Mouse (Mus musculus) Patski (cell line): ENCODE results near the gene Dbi. TPM values are rescaled to one million over a fixed set of nuclear protein-coding genes. Genes with fewer than 3 reads are reported as not detected.
A peak's percentile ranks its signal among the peaks of the same experiment; 100 is the strongest.

Source experiments
- ATAC-seq: fragments of 100-300 bp; one replicate; pipeline ENCODE4 v1.8.0; 2021
- CTCF ChIA-PET: fragments of 350-600 bp; sonication (Branson Sonifier 250); formaldehyde crosslinking; loops from one replicate; lab custom pipeline; 2022; ENCODE audit warnings: inconsistent platforms; lab: Charles Lee
- POLR2A ChIA-PET: fragments of 350-600 bp; sonication (Branson Sonifier 250); formaldehyde crosslinking; loops from one replicate; lab custom pipeline; 2022; ENCODE audit warnings: antibody characterized with exemption, inconsistent platforms; lab: Charles Lee
- DNase-seq: peaks from one replicate; pipeline ENCODE4 v3.0.0-alpha.2; 2011; ENCODE audit warnings: low read depth, low spot score
- H3K27me3 ChIP-seq: fragments of 371-371 bp; one replicate; pipeline ENCODE4 v1.5.1; 2021
- CTCF ChIP-seq: fragments of 100-300 bp; IDR thresholded peaks from one replicate; pipeline ENCODE4 v1.5.1; 2021
- in situ Hi-C: fragments of 300-500 bp; cut with MboI; formaldehyde crosslinking; loops from 3 replicates; pipeline ENCODE4 v1.11.1; 2018; ENCODE audit warnings: low pct_unique_long_range_greater_than_20kb, mixed read lengths
- polyA plus RNA-seq: library from polyadenylated mRNA; unstranded; gene quantifications from one replicate; pipeline ENCODE4 v1.2.3, GENCODE M21; 2021

The Dbi gene
- polyA plus RNA-seq, 1 experiment from 2014 or later, result 680 TPM

GRCm38 (mm10) chr1:120122634-120123383, 1.9 kb upstream of the Dbi start:
- POLR2A ChIA-PET, result no interaction called here
- CTCF ChIA-PET, result interaction anchor here (1.4 to 1.8 kb wide), 2 partner anchors 12 to 14 kb away, joined by 3 to 6 read pairs; no protein-coding TSS in a partner anchor
- ATAC-seq (no peak), DNase-seq (no peak)
- H3K27me3 ChIP-seq, result no peaks in the 10 kb centered on the region
- no peak for TF ChIP-seq CTCF
- in situ Hi-C loops, result no loop called here

- CTCF ChIA-PET, result interaction anchor here (1.4 to 1.8 kb wide), 2 partner anchors 13 to 14 kb away, joined by 3 to 6 read pairs; no protein-coding TSS in a partner anchor
- ATAC-seq (no peak), DNase-seq (no peak)
- POLR2A ChIA-PET, result no interaction called here
- in situ Hi-C loops, result no loop called here
- no peaks in the 10 kb centered on the region for H3K27me3 ChIP-seq
- no peak for TF ChIP-seq CTCF
Measured at GRCm38 (mm10) chr1:120121930-120122530, 1.2 kb upstream of the Dbi start.

GRCm38 (mm10) chr1:120120141-120120968, 523 bp downstream of the Dbi start:
- POLR2A ChIA-PET, result interaction anchor here (1.1 kb wide), 1 partner anchor 10 kb away, joined by 5 read pairs; no protein-coding TSS in a partner anchor

GRCm38 (mm10) chr1:120119389-120119788, 1.5 kb downstream of the Dbi start:
- no peak for TF ChIP-seq CTCF
- no peaks in the 10 kb centered on the region for H3K27me3 ChIP-seq
- ChIA-PET POLR2A (no interaction called here), CTCF (interaction anchor here (1.4 kb wide), 1 partner anchor 36 kb away, joined by 4 read pairs; no protein-coding TSS in a partner anchor)
- in situ Hi-C loops, result no loop called here
- no peak for DNase-seq
- no peak for ATAC-seq

More at GRCm38 (mm10) chr1:120120141-120120968, 523 bp downstream of the Dbi start:
- CTCF ChIA-PET, result no interaction called here
- DNase-seq, result no peak
- TF ChIP-seq CTCF, result no peak
- peak; percentile 42 for ATAC-seq
- in situ Hi-C loops, result no loop called here
- H3K27me3 ChIP-seq, result no peaks in the 10 kb centered on the region

- ATAC-seq, result no peak
- POLR2A ChIA-PET, result no interaction called here
- CTCF ChIA-PET, result interaction anchor here (1.4 kb wide), 1 partner anchor 36 kb away, joined by 4 read pairs; no protein-coding TSS in a partner anchor
- no peaks in the 10 kb centered on the region for H3K27me3 ChIP-seq
- no peak for TF ChIP-seq CTCF
- in situ Hi-C loops, result no loop called here
- DNase-seq, result no peak
Measured at GRCm38 (mm10) chr1:120118854-120119253, 2.0 kb downstream of the Dbi start.

GRCm38 (mm10) chr1:120116106-120116505, 4.8 kb downstream of the Dbi start:
- in situ Hi-C loops, result no loop called here
- DNase-seq, result no peak

GRCm38 (mm10) chr1:120115671-120116081, 5.2 kb downstream of the Dbi start:
- DNase-seq (no peak), ATAC-seq (no peak)
- POLR2A ChIA-PET, result interaction anchor here (0.9 kb wide), 1 partner anchor 13 kb away, joined by 3 read pairs; no protein-coding TSS in a partner anchor
- in situ Hi-C loops, result no loop called here
- no peaks in the 10 kb centered on the region for H3K27me3 ChIP-seq
- TF ChIP-seq CTCF, result no peak
- CTCF ChIA-PET, result interaction anchor here (0.7 to 1.7 kb wide), 3 partner anchors 12 to 176 kb away, joined by 3 to 4 read pairs (median 3); no protein-coding TSS in a partner anchor

More at GRCm38 (mm10) chr1:120116106-120116505, 4.8 kb downstream of the Dbi start:
- ChIA-PET POLR2A (no interaction called here), CTCF (interaction anchor here (0.7 to 1.7 kb wide), 3 partner anchors 12 to 177 kb away, joined by 3 to 4 read pairs (median 3); no protein-coding TSS in a partner anchor)
- no peak for ATAC-seq
- no peak for TF ChIP-seq CTCF
- H3K27me3 ChIP-seq, result no peaks in the 10 kb centered on the region

- no peaks in the 10 kb centered on the region for H3K27me3 ChIP-seq
- in situ Hi-C loops, result no loop called here
- ATAC-seq, result peak; percentile 54
Measured at GRCm38 (mm10) chr1:120112251-120113187, 8.4 kb downstream of the Dbi start.

GRCm38 (mm10) chr1:120111766-120112165, 9.1 kb downstream of the Dbi start:
- DNase-seq, result no peak
- CTCF ChIA-PET, result interaction anchor here (1.4 kb wide), 1 partner anchor 14 kb away, joined by 3 read pairs; no protein-coding TSS in a partner anchor
- no peak for ATAC-seq
- in situ Hi-C loops, result no loop called here
- no peaks in the 10 kb centered on the region for H3K27me3 ChIP-seq
- POLR2A ChIA-PET, result interaction anchor here (0.7 to 0.8 kb wide), 2 partner anchors 8 to 330 kb away, joined by 3 read pairs; no protein-coding TSS in a partner anchor
- TF ChIP-seq CTCF, result no peak

More at GRCm38 (mm10) chr1:120112251-120113187, 8.4 kb downstream of the Dbi start:
- ChIA-PET POLR2A (interaction anchor here (0.7 to 0.8 kb wide), 2 partner anchors 9 to 331 kb away, joined by 3 read pairs; no protein-coding TSS in a partner anchor), CTCF (interaction anchor here (1.4 kb wide), 1 partner anchor 14 kb away, joined by 3 read pairs; no protein-coding TSS in a partner anchor)
- TF ChIP-seq CTCF, result no peak
- no peak for DNase-seq
